Mouse (Mus musculus): Measurements from ENCODE around the gene Gabrg3. TPM values are rescaled to one million over a fixed set of nuclear protein-coding genes. Genes with fewer than 3 reads are reported as not detected.

The Gabrg3 gene
- total and polyA plus RNA-seq, 2 experiments, result not detected

DNA sequence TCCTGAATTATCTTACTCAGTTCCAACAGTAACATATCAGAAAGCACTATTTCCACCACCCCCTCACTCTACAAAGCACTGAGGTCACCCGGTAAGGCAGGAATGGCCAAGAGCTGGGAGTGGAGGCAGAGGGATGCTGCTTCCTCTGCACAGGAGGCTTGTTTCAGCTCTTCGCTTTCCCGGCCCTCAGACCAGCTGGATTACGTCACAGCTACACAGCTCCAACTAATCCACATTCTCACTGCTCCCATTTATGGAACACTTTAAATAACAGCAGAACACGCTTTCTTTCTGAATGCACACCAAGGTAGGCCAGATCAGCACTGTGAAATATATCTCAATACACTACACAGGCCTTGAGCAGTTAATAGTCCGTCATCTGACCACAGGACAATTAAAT is 23.2 kb downstream of the Gabrg3 start:
- WGBS, result 74% methylated on average over 6 of the region's 6 CpGs
- Histone ChIP-seq H3K27ac (replicated peaks; ENCODE audit: insufficient read depth, low read depth, low read length) (no peak overlapping the region), H3K4me1 (ENCODE audit: control insufficient read depth, insufficient read depth, low read length) (no peaks in the 10 kb centered on the region), H3K36me3 (ENCODE audit: control insufficient read depth, insufficient read depth, low read length) (no peaks in the 10 kb centered on the region), H3K9ac (ENCODE audit: low read depth, low read length) (no peak overlapping the region), H3K27me3 (ENCODE audit: control insufficient read depth, insufficient read depth, low read length) (no peaks in the 10 kb centered on the region), H3K79me2 (ENCODE audit: control insufficient read depth, insufficient read depth, low read length) (no peaks in the 10 kb centered on the region), H3K4me3 (ENCODE audit: insufficient read depth, low read depth, low read length) (no peak overlapping the region)
- TF ChIP-seq CTCF (IDR thresholded peaks at IDR 0.05; ENCODE audit: low read depth, low read length), result no peak
- TF ChIP-seq POLR2A (IDR thresholded peaks at IDR 0.05; ENCODE audit: extremely low read depth, insufficient read depth, low read length), result no peak
- DNase-seq (ENCODE audit: extremely low read depth, low read depth, low spot score), result no peak

DNA sequence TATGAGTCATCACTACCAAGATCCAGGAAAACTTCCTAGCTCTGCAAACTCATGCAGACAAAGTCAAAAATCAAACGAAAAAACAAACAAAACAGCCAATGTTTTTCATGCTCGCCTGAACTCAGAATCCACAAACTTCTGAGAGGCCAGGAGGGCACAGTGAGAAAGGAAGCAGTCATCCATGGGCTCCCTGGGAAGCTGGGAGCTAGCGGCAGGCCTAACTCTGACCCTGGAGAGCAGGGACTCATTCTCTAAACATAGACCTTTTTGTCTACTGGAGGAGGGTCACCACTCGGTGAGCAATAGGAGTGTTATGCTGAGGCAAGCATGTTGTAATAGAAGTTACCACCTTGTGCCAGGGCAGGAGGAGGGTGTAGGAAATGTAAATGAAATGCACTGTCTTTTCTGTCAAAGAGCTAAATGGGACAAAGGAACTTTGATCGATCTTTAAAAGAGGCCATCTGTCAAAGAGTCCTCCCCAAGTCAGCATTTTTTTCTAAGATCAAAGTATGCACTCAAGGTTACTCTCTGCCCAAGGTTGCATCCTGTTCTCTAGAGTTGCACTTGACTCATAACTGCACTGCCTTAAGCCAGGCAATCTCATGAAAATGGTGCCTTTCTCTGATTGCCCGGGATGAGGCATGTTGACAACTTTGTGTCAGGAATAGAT is 29.0 kb downstream of the Gabrg3 start:
- DNase-seq (ENCODE audit: extremely low read depth, low read depth, low spot score), result peak; percentile 56
- no peaks in the 10 kb centered on the region for H3K79me2 ChIP-seq (ENCODE audit: control insufficient read depth, insufficient read depth, low read length)
- H3K4me3 ChIP-seq (ENCODE audit: insufficient read depth, low read depth, low read length), result no peak overlapping the region
- H3K9ac ChIP-seq (ENCODE audit: low read depth, low read length), result no peak overlapping the region
- no peaks in the 10 kb centered on the region for H3K27me3 ChIP-seq (ENCODE audit: control insufficient read depth, insufficient read depth, low read length)
- no peaks in the 10 kb centered on the region for H3K36me3 ChIP-seq (ENCODE audit: control insufficient read depth, insufficient read depth, low read length)
- WGBS, result 60% methylated on average over 6 of the region's 6 CpGs
- H3K4me1 ChIP-seq (ENCODE audit: control insufficient read depth, insufficient read depth, low read length), result no peaks in the 10 kb centered on the region
- TF ChIP-seq CTCF (IDR thresholded peaks at IDR 0.05; ENCODE audit: low read depth, low read length), result no peak
- no peak for TF ChIP-seq POLR2A (IDR thresholded peaks at IDR 0.05; ENCODE audit: extremely low read depth, insufficient read depth, low read length)
- no peak overlapping the region for H3K27ac ChIP-seq (replicated peaks; ENCODE audit: insufficient read depth, low read depth, low read length)

DNA sequence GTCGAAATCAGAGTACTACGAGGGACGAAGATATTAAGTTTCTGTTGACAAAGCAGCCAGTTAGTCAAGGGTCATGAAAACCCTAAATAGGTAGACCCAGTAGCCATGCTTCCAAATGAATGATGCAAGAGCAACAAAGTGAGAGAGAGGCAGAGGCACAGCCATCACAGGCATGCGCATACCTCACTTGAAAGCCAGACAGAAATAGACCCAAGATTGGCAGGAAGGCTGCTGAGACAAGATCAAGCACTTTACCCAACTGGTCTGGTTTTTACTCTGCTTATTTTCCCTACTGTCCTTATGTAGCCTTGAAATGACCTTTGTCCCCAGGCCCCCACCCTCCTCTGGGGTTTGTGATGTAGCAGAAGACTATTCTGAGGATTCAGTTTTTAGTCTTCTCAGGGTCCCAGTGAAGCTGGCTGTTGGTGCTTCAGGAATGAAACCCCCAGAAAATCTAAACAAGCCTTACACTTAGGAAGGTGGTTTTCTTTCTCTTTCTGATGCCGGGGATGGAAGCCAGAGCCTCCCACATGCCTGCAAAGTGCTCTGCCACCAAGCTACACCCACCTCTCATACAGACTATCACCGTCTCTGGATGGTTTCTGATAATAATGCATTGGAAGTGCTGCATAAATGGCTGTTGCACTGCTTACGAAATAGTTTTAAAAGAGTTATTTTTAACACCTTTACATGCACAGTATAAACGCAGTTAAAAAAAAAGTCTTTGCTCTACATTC is 30.3 kb downstream of the Gabrg3 start:
- Histone ChIP-seq H3K27me3 (ENCODE audit: control insufficient read depth, insufficient read depth, low read length) (no peaks in the 10 kb centered on the region), H3K27ac (replicated peaks; ENCODE audit: insufficient read depth, low read depth, low read length) (no peak overlapping the region), H3K9ac (ENCODE audit: low read depth, low read length) (no peak overlapping the region), H3K79me2 (ENCODE audit: control insufficient read depth, insufficient read depth, low read length) (no peaks in the 10 kb centered on the region), H3K4me3 (ENCODE audit: insufficient read depth, low read depth, low read length) (no peak overlapping the region), H3K36me3 (ENCODE audit: control insufficient read depth, insufficient read depth, low read length) (no peaks in the 10 kb centered on the region), H3K4me1 (ENCODE audit: control insufficient read depth, insufficient read depth, low read length) (no peaks in the 10 kb centered on the region)
- DNase-seq (ENCODE audit: extremely low read depth, low read depth, low spot score), result peak; percentile 81
- 65% methylated on average over 8 of the region's 8 CpGs for WGBS
- TF ChIP-seq CTCF (IDR thresholded peaks at IDR 0.05; ENCODE audit: low read depth, low read length), result no peak
- no peak for TF ChIP-seq POLR2A (IDR thresholded peaks at IDR 0.05; ENCODE audit: extremely low read depth, insufficient read depth, low read length)

DNA sequence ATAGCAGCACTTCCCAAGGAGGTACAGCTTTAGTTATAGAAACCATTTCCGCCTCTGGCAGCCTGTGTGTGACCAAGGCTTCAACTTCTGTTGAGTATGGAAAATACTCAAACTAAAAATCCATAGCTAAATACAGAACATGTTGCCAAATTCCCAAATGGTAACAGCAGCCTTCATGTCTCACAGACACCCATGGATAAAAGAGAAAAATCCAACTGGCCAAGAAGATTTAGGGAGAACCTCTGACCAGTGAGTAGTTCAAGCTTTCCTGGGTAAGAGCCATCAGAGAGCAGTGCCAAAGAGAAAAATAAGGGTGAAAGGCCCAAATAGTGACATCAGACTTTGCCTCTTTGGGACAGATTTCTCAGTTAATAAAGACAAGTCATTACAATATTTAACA is 38.2 kb downstream of the Gabrg3 start:
- H3K27ac ChIP-seq (replicated peaks; ENCODE audit: insufficient read depth, low read depth, low read length), result no peak overlapping the region
- H3K9ac ChIP-seq (ENCODE audit: low read depth, low read length), result no peak overlapping the region
- H3K4me1 ChIP-seq (ENCODE audit: control insufficient read depth, insufficient read depth, low read length), result no peaks in the 10 kb centered on the region
- peak; percentile 6 for DNase-seq (ENCODE audit: extremely low read depth, low read depth, low spot score)
- H3K36me3 ChIP-seq (ENCODE audit: control insufficient read depth, insufficient read depth, low read length), result no peaks in the 10 kb centered on the region
- H3K79me2 ChIP-seq (ENCODE audit: control insufficient read depth, insufficient read depth, low read length), result no peaks in the 10 kb centered on the region
- WGBS, result 59% methylated on average over 1 of the region's 1 CpGs
- no peak overlapping the region for H3K4me3 ChIP-seq (ENCODE audit: insufficient read depth, low read depth, low read length)
- TF ChIP-seq CTCF (IDR thresholded peaks at IDR 0.05; ENCODE audit: low read depth, low read length), result no peak
- no peak for TF ChIP-seq POLR2A (IDR thresholded peaks at IDR 0.05; ENCODE audit: extremely low read depth, insufficient read depth, low read length)
- no peaks in the 10 kb centered on the region for H3K27me3 ChIP-seq (ENCODE audit: control insufficient read depth, insufficient read depth, low read length)

DNA sequence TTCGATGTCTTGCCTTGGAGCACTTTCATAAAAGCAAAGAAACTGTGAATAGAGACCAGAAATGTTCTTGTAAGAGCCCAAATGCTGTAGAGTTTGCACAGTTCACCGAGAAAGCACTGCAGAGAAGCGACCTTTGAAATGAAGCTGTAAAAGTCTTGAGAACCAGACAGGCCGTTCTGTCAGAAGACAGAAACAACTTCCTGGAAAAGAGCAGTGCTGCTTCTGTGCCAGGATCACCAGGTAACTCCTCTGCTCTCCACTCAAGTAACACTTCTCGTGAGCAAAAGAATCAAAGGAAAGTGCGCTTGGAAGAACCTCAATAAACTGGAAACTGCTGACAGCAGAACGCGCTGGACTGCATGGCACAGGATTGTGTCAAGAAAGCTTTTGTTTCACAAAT is 45.1 kb downstream of the Gabrg3 start:
- Histone ChIP-seq H3K27me3 (ENCODE audit: control insufficient read depth, insufficient read depth, low read length) (no peaks in the 10 kb centered on the region), H3K79me2 (ENCODE audit: control insufficient read depth, insufficient read depth, low read length) (no peaks in the 10 kb centered on the region), H3K36me3 (ENCODE audit: control insufficient read depth, insufficient read depth, low read length) (no peaks in the 10 kb centered on the region), H3K4me1 (ENCODE audit: control insufficient read depth, insufficient read depth, low read length) (no peaks in the 10 kb centered on the region), H3K4me3 (ENCODE audit: insufficient read depth, low read depth, low read length) (no peak overlapping the region), H3K9ac (ENCODE audit: low read depth, low read length) (no peak overlapping the region), H3K27ac (replicated peaks; ENCODE audit: insufficient read depth, low read depth, low read length) (no peak overlapping the region)
- DNase-seq (ENCODE audit: extremely low read depth, low read depth, low spot score), result no peak
- 80% methylated on average over 8 of the region's 8 CpGs for WGBS
- TF ChIP-seq CTCF (IDR thresholded peaks at IDR 0.05; ENCODE audit: low read depth, low read length) (no peak), POLR2A (IDR thresholded peaks at IDR 0.05; ENCODE audit: extremely low read depth, insufficient read depth, low read length) (no peak)

DNA sequence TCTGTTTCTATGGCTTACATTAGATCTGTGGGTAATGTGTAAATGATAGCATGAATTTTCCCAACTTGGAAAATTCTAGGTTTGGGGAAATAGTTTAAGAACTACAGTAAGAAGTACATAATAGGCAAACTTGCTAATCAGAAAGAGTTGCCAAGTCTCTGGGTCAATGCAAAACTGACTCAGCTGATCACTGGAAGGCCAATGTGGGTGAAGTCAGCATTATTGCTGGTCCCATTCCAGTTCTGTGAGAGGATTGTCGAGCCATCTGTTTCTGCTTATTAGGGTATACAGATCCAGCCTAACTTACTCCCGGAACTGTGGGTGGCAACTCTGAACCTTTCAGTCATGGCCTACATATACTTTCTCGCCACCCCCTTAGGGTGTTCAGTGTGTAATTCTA is 55.8 kb downstream of the Gabrg3 start:
- no peak for DNase-seq (ENCODE audit: extremely low read depth, low read depth, low spot score)
- no peak overlapping the region for H3K9ac ChIP-seq (ENCODE audit: low read depth, low read length)
- TF ChIP-seq CTCF (IDR thresholded peaks at IDR 0.05; ENCODE audit: low read depth, low read length) (no peak), POLR2A (IDR thresholded peaks at IDR 0.05; ENCODE audit: extremely low read depth, insufficient read depth, low read length) (no peak)
- whole genome bisulfite sequencing, result 78% methylated on average over 3 of the region's 3 CpGs
- no peak overlapping the region for H3K27ac ChIP-seq (replicated peaks; ENCODE audit: insufficient read depth, low read depth, low read length)
- no peaks in the 10 kb centered on the region for H3K36me3 ChIP-seq (ENCODE audit: control insufficient read depth, insufficient read depth, low read length)
- no peaks in the 10 kb centered on the region for H3K27me3 ChIP-seq (ENCODE audit: control insufficient read depth, insufficient read depth, low read length)
- no peaks in the 10 kb centered on the region for H3K79me2 ChIP-seq (ENCODE audit: control insufficient read depth, insufficient read depth, low read length)
- no peak overlapping the region for H3K4me3 ChIP-seq (ENCODE audit: insufficient read depth, low read depth, low read length)
- no peaks in the 10 kb centered on the region for H3K4me1 ChIP-seq (ENCODE audit: control insufficient read depth, insufficient read depth, low read length)

All from liver, adult 2 months (tissue).